Mouse (Mus musculus) megakaryocyte, embryonic 14.5 days (primary cell): ENCODE results near the gene Mymk.

Source experiments
- FLI1 ChIP-seq: IDR thresholded peaks from 2 replicates; pipeline ENCODE4 v1.6.1; 2012; ENCODE audit warnings: low read length, inconsistent platforms, mixed read lengths
- GATA1 ChIP-seq: IDR thresholded peaks from 3 replicates; pipeline ENCODE4 v1.6.1; 2012; ENCODE audit warnings: mixed read lengths, low read length, inconsistent platforms, borderline replicate concordance

GRCm38 (mm10) chr2:27071137-27071536 is 842 bp downstream of the Mymk start:
- no peak for TF ChIP-seq GATA1
- TF ChIP-seq FLI1, result no peak
